Comparison of ENCODE assay signal across 1 mouse cellular context in the genomic region with DNA sequence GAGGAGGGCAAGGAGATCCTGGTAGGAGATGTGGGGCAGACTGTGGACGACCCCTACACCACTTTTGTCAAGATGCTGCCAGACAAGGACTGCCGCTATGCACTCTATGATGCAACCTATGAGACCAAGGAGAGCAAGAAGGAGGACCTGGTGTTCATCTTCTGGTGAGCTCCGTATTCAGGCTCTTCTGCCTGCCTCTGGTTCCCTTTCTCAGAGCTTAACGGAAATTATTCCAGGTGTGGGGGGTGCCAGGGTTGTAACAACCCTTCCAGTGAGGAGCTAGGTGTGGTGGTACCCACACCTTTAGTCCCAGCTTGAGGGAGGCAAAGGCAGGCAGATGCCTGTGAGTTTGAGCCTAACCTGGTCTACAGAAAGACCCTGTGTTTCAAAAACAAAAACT.
TF ChIP-seq lines count a peak whose summit lies in the region.

No protein-coding gene starts in this region.

TF ChIP-seq in C2C12, 6 proteins besides CTCF, POLR2A, EP300 and RAD21 (continued from another document):
- TF ChIP-seq FOSL1 (IDR thresholded peaks at IDR 0.05; ENCODE audit: insufficient read depth, low read length, poor library complexity, severe bottlenecking), result no peak
